Mouse (Mus musculus) mammary gland, adult 2 months (tissue): ENCODE results near the gene Olfr890. TPM values are rescaled to one million over a fixed set of nuclear protein-coding genes. Genes with fewer than 3 reads are reported as not detected.

ENCODE experiments used
- polyA plus RNA-seq: library from polyadenylated mRNA; depleted of rRNA; stranded (reverse); fragments of >200 nt; gene quantifications from 2 replicates; pipeline ENCODE4 v1.2.3, GENCODE M21; 2012; ENCODE audit warnings: low replicate concordance; rRNA removed

The Olfr890 gene
- not detected in 2 replicates for polyA plus RNA-seq

DNA sequence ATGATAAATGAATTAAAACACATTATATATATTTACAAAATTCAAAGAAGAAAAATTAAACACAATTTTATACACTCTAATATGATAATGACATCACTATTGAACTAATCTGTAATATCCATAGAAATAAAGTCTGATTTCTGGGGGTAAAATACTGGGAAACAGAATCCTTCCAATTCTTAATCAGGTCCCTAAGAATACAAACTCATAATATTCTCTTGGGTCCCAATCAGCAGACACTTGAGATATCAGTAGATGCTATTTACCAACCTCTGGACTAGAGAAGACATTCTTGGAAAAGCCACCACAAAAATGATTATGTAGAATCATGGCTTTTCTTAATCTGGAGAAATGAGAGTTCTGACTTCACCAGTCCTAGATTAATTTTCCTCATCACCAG, at the start of gene Olfr890:
Gene Olfr890 (plus strand): TSS at position 301 of the 400 bp plus-strand sequence.

DNA sequence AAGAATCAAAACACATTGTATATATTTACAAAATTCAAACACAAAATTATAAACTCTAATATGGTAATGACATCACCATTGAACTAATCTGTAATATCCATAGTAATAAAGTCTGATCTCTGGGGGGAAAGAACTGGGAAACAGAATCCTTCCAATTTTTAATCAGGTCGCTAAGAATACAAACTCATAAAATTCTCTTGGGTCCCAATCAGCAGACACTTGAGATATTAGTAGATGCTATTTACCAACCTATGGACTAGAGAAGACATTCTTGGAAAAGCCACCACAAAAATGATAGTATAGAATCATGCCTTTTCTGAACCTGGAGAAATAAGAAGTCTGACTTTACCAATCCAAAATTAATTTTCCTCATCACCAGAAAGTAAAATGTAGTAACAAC, 34.5 kb upstream of the Olfr890 start, which contains the start of gene Olfr888:
Gene Olfr888 (plus strand): TSS at position 301 of the 400 bp plus-strand sequence.

DNA sequence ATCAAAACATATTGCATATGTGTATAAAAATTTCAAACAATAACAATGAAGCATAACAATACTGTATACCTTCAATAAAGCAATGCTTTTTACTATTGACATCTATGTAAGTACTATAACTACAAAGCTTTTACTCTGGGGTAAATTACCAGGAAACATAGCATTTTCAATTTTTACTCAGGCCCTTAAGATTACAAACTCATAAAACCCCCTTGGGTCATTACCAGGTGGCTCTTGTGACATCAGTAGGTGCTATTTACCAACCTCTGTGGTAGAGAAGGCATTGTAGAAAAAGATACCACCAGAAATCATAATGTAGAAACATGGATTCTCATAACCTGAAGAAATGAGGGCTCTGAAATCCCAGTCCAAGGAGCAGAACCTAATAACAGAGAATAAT, 27.4 kb upstream of the Olfr890 start, which contains the start of gene Olfr889:
Gene Olfr889 (plus strand): TSS at position 301 of the 400 bp plus-strand sequence.

DNA sequence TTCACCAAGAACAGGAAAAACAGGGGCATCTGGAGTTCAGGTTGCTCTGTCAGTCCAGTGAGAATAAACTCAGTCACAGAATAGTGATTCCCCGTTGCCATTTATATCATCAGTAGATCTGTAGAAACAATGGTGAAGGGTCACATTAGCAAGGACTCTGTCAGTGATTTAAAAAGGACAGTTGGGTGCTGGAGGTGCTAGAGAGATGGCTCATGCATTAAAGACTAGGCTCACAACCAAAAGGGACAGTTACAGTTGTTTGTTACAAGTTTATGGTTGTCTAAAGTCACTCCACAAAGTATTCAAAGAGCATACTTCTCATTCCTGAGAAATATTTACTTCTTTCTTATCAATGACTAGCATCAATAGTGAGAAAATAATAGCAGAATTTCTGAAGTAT, 38.4 kb downstream of the Olfr890 start, which contains the start of gene Olfr891:
Gene Olfr891 (minus strand): TSS at position 101 of the 400 bp plus-strand sequence.

Other genes with a start within 250 kb of the Olfr890 start
- gene Olfr145, start 245.8 kb upstream of the Olfr890 start, polyA plus RNA-seq, result not detected in 2 replicates
- not detected in 2 replicates for gene Olfr878, start 224.7 kb upstream of the Olfr890 start, polyA plus RNA-seq
- gene Olfr881, start 150.7 kb upstream of the Olfr890 start, polyA plus RNA-seq, result not detected in 2 replicates
- gene Olfr883, start 116.7 kb upstream of the Olfr890 start, polyA plus RNA-seq, result not detected in 2 replicates
- gene Olfr884, start 96.0 kb upstream of the Olfr890 start, polyA plus RNA-seq, result not detected in 2 replicates
- gene Olfr885, start 81.2 kb upstream of the Olfr890 start, polyA plus RNA-seq, result not detected in 2 replicates
- not detected in 2 replicates for gene Olfr887, start 58.4 kb upstream of the Olfr890 start, polyA plus RNA-seq
- gene Olfr888, start 34.4 kb upstream of the Olfr890 start, polyA plus RNA-seq, result not detected in 2 replicates
- not detected in 2 replicates for gene Olfr889, start 27.3 kb upstream of the Olfr890 start, polyA plus RNA-seq
- gene Olfr891, start 38.3 kb downstream of the Olfr890 start, polyA plus RNA-seq, result not detected in 2 replicates
- not detected in 2 replicates for gene Olfr893, start 65.8 kb downstream of the Olfr890 start, polyA plus RNA-seq
- not detected in 2 replicates for gene Olfr894, start 75.5 kb downstream of the Olfr890 start, polyA plus RNA-seq
- not detected in 2 replicates for gene Olfr143, start 110.3 kb downstream of the Olfr890 start, polyA plus RNA-seq
- gene Olfr895, start 125.3 kb downstream of the Olfr890 start, polyA plus RNA-seq, result not detected in 2 replicates
- gene Olfr896-ps1, start 148.6 kb downstream of the Olfr890 start, polyA plus RNA-seq, result not detected in 2 replicates
- not detected in 2 replicates for gene Olfr25, start 186.5 kb downstream of the Olfr890 start, polyA plus RNA-seq
- gene Olfr898, start 205.9 kb downstream of the Olfr890 start, polyA plus RNA-seq, result not detected in 2 replicates
- gene Olfr250, start 224.4 kb downstream of the Olfr890 start, polyA plus RNA-seq, result not detected in 2 replicates
- gene Olfr251, start 234.6 kb downstream of the Olfr890 start, polyA plus RNA-seq, result not detected in 2 replicates